Mouse (Mus musculus) cerebellum, postnatal 36 days (tissue): ENCODE measurements at regions not wholly inside any gene's neighbourhood (a gene's known extent, or its start where the extent isn't known, plus 50 kb on each side); places are given as distances from the start of the nearest gene placed in this dataset.

Experiments used
- DNase-seq, 2 experiments: peaks; one replicate each; pipeline ENCODE4 v3.0.0; 2021 to 2022; ENCODE audit warnings: mixed read lengths in 2 of 2

DNA sequence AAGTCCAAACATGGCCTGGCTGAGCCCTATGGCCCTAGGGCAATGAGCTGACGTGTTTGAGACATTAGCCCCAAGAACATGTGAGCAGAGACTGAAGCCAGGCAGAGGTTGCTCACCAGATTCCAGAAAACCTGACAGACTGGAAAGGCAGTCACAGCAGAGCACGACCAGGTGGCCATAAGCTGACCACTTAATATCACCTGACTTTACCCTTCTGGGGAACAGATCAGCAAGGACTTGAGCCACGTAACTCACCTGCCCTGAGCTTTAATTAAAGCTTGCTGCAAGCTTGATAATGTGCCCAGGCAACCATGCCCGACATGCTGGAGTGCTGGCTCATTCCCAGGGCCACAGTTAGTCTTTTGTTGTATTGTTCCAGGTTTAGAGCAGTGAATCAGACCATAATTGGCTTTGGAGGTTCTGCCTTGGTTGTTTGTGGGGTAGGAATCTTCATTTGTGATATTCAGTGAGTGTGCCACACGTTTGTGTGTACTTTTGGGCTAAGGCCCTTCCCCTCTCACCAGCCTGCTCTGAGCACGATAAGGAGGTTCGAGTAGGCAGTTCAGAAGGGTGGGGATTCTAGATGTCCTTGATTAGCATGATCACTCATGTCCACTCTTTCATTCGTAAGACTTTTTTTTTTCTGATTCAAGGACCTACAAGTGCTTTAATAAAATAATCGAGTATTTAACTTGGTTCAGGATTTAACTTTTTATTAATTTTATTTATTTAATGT, 52.1 kb upstream of the Nabp1 start:
- peak; percentile 71 to 73 for DNase-seq

DNA sequence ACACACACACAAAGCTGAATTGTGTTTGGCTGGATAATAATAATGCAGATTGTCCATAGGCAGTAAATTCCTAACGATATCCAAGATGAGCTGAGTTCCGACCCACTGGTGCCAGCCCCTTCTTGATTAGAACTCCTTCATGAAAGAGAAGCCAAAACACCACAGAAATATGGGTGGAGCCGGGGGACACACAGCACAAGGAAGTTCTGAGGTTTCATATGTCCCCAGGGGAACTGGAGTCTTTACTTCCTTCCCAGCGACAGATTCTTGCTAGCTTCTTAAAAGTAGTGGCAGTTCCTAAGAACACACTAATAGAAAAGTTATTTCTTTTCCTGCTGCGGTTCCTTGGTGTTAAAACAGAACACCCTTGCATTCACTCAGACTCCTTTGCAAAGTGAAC, 51.4 kb upstream of the Nabp1 start:
- DNase-seq: no peak

DNA sequence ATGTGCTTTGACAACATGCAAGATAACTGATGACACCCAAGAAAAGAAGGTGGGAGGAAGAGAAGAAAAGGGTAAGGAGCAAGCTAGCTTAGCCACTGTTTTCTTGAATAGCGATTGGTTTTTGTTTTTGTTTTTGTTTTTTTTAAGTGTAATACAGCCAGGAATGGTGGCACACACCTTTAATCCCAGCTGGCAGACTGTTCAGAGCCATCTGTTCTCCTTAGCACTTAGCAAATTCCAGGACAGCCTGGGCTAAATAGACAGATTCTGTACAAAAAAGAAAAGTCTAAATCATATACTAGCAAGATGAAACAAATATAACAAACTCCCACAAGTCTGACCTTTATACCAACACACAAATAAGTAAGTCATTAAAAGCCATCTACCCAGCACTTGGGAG, 50.4 kb upstream of the Nabp1 start:
- DNase-seq: peak; percentile 41 to 52
